Mouse (Mus musculus) bone marrow macrophage, adult 2 months (primary cell): ENCODE measurements around the gene Pgm1.

Experiments
- CTCF ChIP-seq: IDR thresholded peaks from 2 replicates; pipeline ENCODE4 v1.5.1; 2012; ENCODE audit warnings: low read depth, mild to moderate bottlenecking, low read length, moderate library complexity
- POLR2A ChIP-seq: IDR thresholded peaks from 2 replicates; pipeline ENCODE4 v1.6.1; 2012; ENCODE audit warnings: mild to moderate bottlenecking, low read depth, low read length, borderline replicate concordance

DNA sequence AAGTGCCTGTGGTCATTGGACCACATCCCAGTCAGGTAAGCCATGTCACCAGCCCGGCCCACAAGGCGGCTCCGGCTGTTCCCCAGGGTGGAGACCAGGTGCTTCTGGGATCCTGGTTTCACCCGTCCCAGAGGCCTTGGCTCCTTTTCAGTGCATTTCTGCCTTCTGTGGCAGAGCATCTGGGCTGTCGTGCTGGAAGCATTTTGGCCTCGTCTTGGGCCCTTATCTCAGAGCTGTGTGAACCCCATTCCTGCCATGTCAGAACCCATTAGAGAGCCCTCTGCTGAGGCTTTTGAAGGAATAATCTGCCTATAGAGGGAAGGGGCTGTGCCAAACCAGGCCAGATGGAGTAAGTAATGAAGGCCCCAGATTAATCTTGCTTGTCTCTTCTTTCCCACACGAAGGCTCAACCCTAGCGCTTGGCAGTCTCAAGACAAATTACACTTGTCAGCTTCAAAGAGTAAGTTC lies 80.0 kb downstream of the Pgm1 start:
- TF ChIP-seq CTCF, result no peak
- TF ChIP-seq POLR2A, result no peak
